Mouse (Mus musculus) A20 (cell line): ENCODE measurements around the gene Tceal9.
"Not testable (repeated sequence)": the region's sequence is repeated elsewhere in the genome, so short reads cannot be mapped to it uniquely, and the experiment has no call there.

Experiments used
- DNase-seq: peaks from one replicate; pipeline ENCODE4 v3.0.0-alpha.2; 2011; ENCODE audit warnings: low read depth, low spot score

Tceal9 gene

DNA sequence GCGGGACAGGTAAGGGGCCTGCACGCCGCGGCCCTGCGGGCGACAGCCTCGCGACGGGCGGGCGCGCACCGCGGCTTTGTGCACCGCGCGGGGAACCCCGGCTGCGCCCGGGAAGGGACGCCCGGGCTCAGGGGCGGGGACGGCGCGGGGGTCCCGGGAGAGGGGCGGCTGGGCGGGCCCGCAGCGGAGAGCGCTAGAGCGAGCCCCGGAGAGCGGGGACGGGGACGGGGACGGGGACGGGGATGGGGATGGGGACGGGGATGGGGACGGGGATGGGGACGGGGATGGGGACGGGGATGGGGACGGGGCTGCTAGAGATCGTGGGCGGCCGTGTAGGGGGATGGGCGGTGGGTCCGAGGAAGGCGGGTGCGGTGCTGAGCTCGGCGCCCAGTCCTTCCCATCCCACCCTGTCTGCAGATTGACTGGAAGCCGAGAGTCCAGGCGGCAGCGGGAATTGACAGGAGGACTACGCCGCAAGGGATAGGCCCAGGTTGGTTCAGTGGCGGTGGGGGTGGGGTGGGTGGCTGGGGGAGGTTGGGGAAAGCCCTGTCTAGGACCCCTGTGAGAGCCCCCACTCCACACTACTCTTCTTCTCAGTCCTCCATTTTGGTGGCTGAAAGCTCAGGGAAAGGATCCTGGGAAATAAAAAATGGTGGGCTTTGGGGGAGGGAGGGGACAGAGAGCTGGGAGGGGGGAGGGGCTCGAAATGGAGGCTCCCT lies 25.7 kb downstream of the Tceal9 start:
- DNase-seq = not testable (repeated sequence)

DNA sequence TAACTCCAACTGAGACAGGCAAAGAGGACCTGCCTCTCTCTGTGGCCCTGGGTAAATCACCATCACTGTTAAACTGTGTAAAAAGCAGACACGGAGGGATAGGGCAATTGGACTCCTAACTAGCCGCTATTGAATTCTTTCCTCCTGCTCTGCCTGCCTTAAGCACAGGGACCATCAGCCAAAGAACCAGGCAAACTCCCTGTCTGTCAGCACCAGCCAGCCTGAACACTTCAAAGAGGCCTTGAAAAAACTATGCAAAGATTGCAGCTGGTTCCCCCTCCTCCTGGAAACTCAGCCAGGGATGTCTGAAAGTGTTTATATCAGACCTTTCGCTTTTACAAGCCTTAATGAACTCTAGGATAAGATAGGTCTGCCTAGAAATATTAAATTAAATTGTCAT lies 29.7 kb downstream of the Tceal9 start:
- DNase-seq = no peak

GRCm38 (mm10) chrX:136275386-136275785 lies 30.5 kb downstream of the Tceal9 start:
- no peak for DNase-seq

DNA sequence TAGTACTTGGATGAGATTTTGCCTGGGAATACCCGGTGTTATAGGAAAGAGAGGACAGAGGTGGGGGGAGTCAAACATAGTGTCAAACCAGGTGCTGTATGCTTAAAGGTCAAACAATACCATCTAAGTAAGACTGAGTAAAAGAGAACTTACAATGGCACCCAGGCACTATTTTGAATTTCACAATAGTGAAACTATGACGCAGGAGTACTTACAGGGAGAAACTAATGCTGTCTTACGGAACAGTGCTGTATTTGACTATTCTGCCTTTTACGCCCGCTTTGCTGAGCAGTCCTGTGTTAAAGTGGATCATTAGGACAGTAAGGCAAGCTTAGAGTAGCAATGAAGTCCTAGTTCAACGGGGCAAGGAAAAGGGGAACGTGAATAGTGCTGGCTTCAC lies 32.7 kb downstream of the Tceal9 start:
- DNase-seq = no peak

- no peak for DNase-seq
These were observed 33.5 kb downstream of the Tceal9 start for GRCm38 (mm10) chrX:136278401-136278800.

DNA sequence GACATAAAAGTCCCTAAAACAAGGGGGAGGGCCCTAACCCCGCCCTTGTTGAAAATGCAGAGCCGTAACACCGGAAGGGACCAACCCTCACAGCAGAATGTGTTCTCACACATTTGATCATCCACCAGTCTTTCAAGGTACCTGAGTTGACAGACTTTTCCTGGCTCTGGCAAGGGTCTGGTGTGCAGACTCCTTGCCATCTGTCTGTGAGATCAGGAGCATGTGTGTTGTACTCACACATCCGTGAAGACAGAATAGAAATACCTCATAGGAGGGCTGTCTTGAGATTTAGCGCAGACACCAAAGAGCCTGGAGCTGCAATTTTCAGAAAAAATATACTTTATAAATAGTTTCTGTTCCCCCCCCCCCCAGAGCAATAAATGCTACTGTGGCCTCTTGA lies 34.5 kb downstream of the Tceal9 start:
- no peak for DNase-seq

DNA sequence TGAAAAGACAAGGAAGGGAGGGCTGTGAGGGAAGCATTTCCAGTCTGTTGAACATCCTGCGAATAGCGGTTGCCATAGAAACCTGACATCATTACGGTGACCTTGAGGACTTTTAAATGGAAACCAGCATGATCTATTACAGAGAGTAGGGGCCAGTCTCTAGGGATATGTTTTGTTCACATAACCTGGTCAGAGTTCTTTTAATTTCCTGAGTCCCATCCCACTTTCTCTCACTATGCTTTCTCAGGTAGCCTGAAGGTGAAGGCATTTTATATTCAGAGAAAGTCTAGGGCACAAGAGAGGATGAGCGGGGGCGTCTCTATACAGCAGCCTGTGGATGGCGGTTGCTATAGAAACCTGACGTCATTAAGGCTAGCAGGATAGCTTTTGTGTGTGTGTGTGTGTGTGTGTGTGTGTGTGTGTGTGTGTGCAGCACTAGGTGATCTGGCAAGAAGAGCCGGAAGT lies 46.0 kb downstream of the Tceal9 start:
- no peak for DNase-seq
